Comparison of ENCODE assay signal across 28 mouse cellular contexts in genomic region chr5:74246971-74247370, GRCm38 (mm10). TPM values are rescaled to one million over a fixed set of nuclear protein-coding genes. Genes with fewer than 3 reads are reported as not detected.
DNase-seq lines count a peak whose midpoint lies in the region; ATAC-seq and TF ChIP-seq lines count a peak whose summit lies in the region.
"Had no signal": no experiment of that assay in that cellular context is flagged by ENCODE, and none has a peak within 500 bp of the region (broad histone marks: within the 10 kb centered on the region; RNA-seq: fewer than 3 reads in every experiment).

No protein-coding gene starts in this region.

- no peak overlapping the region for H3K4me3 ChIP-seq in hindbrain, embryonic 10.5 days
- no peak overlapping the region for H3K4me3 ChIP-seq in hindbrain, postnatal 0 days (ENCODE audit: low read length)
- H3K4me3 ChIP-seq in midbrain, embryonic 10.5 days = no peak overlapping the region
- no peak overlapping the region for H3K4me3 ChIP-seq in midbrain, embryonic 11.5 days (ENCODE audit: low read depth, low read length)
- H3K4me3 ChIP-seq in limb, embryonic 10.5 days = no peak overlapping the region
- no peak overlapping the region for H3K4me3 ChIP-seq in forebrain, postnatal 0 days (ENCODE audit: low read depth, low read length)
- H3K4me3 ChIP-seq: embryonic facial prominence, embryonic 13.5 days; forebrain, embryonic 15.5 days; heart, embryonic 13.5 days; layer of hippocampus, adult 2 months; liver, embryonic 13.5 days had no signal

- no peak overlapping the region for H3K9ac ChIP-seq in hindbrain, postnatal 0 days (replicated peaks; ENCODE audit: low read length)
- H3K9ac ChIP-seq in midbrain, embryonic 11.5 days (ENCODE audit: low read length) = no peak overlapping the region
- H3K9ac ChIP-seq in forebrain, postnatal 0 days = no peak overlapping the region
- H3K9ac ChIP-seq: embryonic facial prominence, embryonic 13.5 days; forebrain, embryonic 15.5 days; heart, embryonic 13.5 days; liver, embryonic 13.5 days had no signal

- H3K4me1 ChIP-seq in hindbrain, embryonic 10.5 days (replicated peaks) = peaks cover 43% of the 10 kb centered on the region
- peaks cover 6% of the 10 kb centered on the region; the same call in 1 of the 2 replicates for H3K4me1 ChIP-seq in hindbrain, postnatal 0 days (ENCODE audit: insufficient read depth, low read length)
- H3K4me1 ChIP-seq in midbrain, embryonic 10.5 days = peaks cover 39% of the 10 kb centered on the region
- H3K4me1 ChIP-seq in midbrain, embryonic 11.5 days (ENCODE audit: control insufficient read depth, insufficient read depth, low read length) = peaks cover 2% of the 10 kb centered on the region; the same call in 1 of the 2 replicates
- H3K4me1 ChIP-seq in limb, embryonic 10.5 days = peaks cover 37% of the 10 kb centered on the region
- no peaks in the 10 kb centered on the region for H3K4me1 ChIP-seq in forebrain, postnatal 0 days (ENCODE audit: insufficient read depth)
- H3K4me1 ChIP-seq: liver, embryonic 13.5 days had no signal

- H3K27me3 ChIP-seq in hindbrain, embryonic 10.5 days (ENCODE audit: insufficient read depth, poor library complexity, severe bottlenecking) = no peaks in the 10 kb centered on the region
- H3K27me3 ChIP-seq in hindbrain, postnatal 0 days (ENCODE audit: insufficient read depth, low read length) = no peaks in the 10 kb centered on the region
- no peaks in the 10 kb centered on the region for H3K27me3 ChIP-seq in midbrain, embryonic 10.5 days (ENCODE audit: low read depth, poor library complexity, severe bottlenecking)
- H3K27me3 ChIP-seq in midbrain, embryonic 11.5 days (ENCODE audit: control insufficient read depth, insufficient read depth, low read length) = no peaks in the 10 kb centered on the region
- no peaks in the 10 kb centered on the region for H3K27me3 ChIP-seq in limb, embryonic 10.5 days (ENCODE audit: low read depth, poor library complexity, severe bottlenecking)
- H3K27me3 ChIP-seq in forebrain, postnatal 0 days (ENCODE audit: insufficient read depth, low read length) = no peaks in the 10 kb centered on the region
- H3K27me3 ChIP-seq: CH12.LX; embryonic facial prominence, embryonic 13.5 days; forebrain, embryonic 15.5 days; heart, embryonic 13.5 days; liver, embryonic 13.5 days had no signal

- no peak overlapping the region for H3K4me2 ChIP-seq in hindbrain, postnatal 0 days (ENCODE audit: low read depth, low read length)
- no peak overlapping the region for H3K4me2 ChIP-seq in midbrain, embryonic 11.5 days
- H3K4me2 ChIP-seq in forebrain, postnatal 0 days (ENCODE audit: low read depth) = no peak overlapping the region
- H3K4me2 ChIP-seq: embryonic facial prominence, embryonic 13.5 days; forebrain, embryonic 15.5 days; heart, embryonic 13.5 days; liver, embryonic 13.5 days had no signal

- 83% methylated on average over 3 of the region's 3 CpGs for whole genome bisulfite sequencing in hindbrain, embryonic 10.5 days
- WGBS in hindbrain, postnatal 0 days = 74% methylated on average over 3 of the region's 3 CpGs
- WGBS in midbrain, embryonic 10.5 days = 85% methylated on average over 3 of the region's 3 CpGs
- 84% methylated on average over 3 of the region's 3 CpGs for WGBS in midbrain, embryonic 11.5 days
- 85% methylated on average over 3 of the region's 3 CpGs for WGBS in limb, embryonic 10.5 days
- 82% methylated on average over 3 of the region's 3 CpGs for WGBS in forebrain, postnatal 0 days

- ATAC-seq in hindbrain, postnatal 0 days = no peak
- ATAC-seq in midbrain, embryonic 11.5 days (ENCODE audit: low FRiP score) = no peak
- no peak for ATAC-seq in forebrain, postnatal 0 days
- ATAC-seq: activated CD4-positive, CD25-positive, alpha-beta regulatory T cell, adult 4 months; forebrain, embryonic 15.5 days; intestine, postnatal 0 days had no signal

- H3K36me3 ChIP-seq in hindbrain, embryonic 10.5 days = no peaks in the 10 kb centered on the region
- H3K36me3 ChIP-seq in hindbrain, postnatal 0 days (ENCODE audit: insufficient read depth, low read length) = no peaks in the 10 kb centered on the region
- H3K36me3 ChIP-seq in midbrain, embryonic 10.5 days = no peaks in the 10 kb centered on the region
- H3K36me3 ChIP-seq in midbrain, embryonic 11.5 days (ENCODE audit: control insufficient read depth, insufficient read depth, low read length) = no peaks in the 10 kb centered on the region
- H3K36me3 ChIP-seq in limb, embryonic 10.5 days = no peaks in the 10 kb centered on the region
- H3K36me3 ChIP-seq in forebrain, postnatal 0 days (ENCODE audit: insufficient read depth) = no peaks in the 10 kb centered on the region
- H3K36me3 ChIP-seq: embryonic facial prominence, embryonic 13.5 days; forebrain, embryonic 15.5 days; heart, embryonic 13.5 days; liver, embryonic 13.5 days had no signal

- 0 out of 2 replicates have a peak overlapping the region, but pooled peaks have one; percentile 29 for H3K27ac ChIP-seq in hindbrain, embryonic 10.5 days
- H3K27ac ChIP-seq in hindbrain, postnatal 0 days = no peak overlapping the region
- peak overlapping the region; percentile 43; the same call in 1 of the 2 replicates for H3K27ac ChIP-seq in midbrain, embryonic 10.5 days (replicated peaks)
- no peak overlapping the region for H3K27ac ChIP-seq in midbrain, embryonic 11.5 days (ENCODE audit: low read depth, low read length)
- H3K27ac ChIP-seq in limb, embryonic 10.5 days = 0 out of 2 replicates have a peak overlapping the region, but pooled peaks have one; percentile 38
- H3K27ac ChIP-seq in forebrain, postnatal 0 days (ENCODE audit: low read depth, low read length) = no peak overlapping the region
- H3K27ac ChIP-seq: forebrain, embryonic 15.5 days; heart, embryonic 13.5 days; layer of hippocampus, adult 2 months; liver, embryonic 13.5 days had no signal

- TF ChIP-seq CTCF in hindbrain, postnatal 0 days (IDR thresholded peaks at IDR 0.05; ENCODE audit: low read depth) = no peak
- TF ChIP-seq CTCF in forebrain, postnatal 0 days (IDR thresholded peaks at IDR 0.05; ENCODE audit: low read depth) = no peak

- no peaks in the 10 kb centered on the region for H3K9me3 ChIP-seq in hindbrain, embryonic 10.5 days
- no peaks in the 10 kb centered on the region for H3K9me3 ChIP-seq in hindbrain, postnatal 0 days (ENCODE audit: low read length)
- H3K9me3 ChIP-seq in midbrain, embryonic 10.5 days (replicated peaks) = no peaks in the 10 kb centered on the region
- H3K9me3 ChIP-seq in midbrain, embryonic 11.5 days (ENCODE audit: control insufficient read depth, low read length) = no peaks in the 10 kb centered on the region
- H3K9me3 ChIP-seq in limb, embryonic 10.5 days (replicated peaks) = no peaks in the 10 kb centered on the region
- no peaks in the 10 kb centered on the region for H3K9me3 ChIP-seq in forebrain, postnatal 0 days (ENCODE audit: low read length)
- H3K9me3 ChIP-seq: embryonic facial prominence, embryonic 13.5 days; forebrain, embryonic 15.5 days; G1E; heart, embryonic 13.5 days; liver, embryonic 13.5 days had no signal

- no peak for DNase-seq in hindbrain, embryonic 10.5 days (ENCODE audit: low spot score)
- no peak for DNase-seq in hindbrain, postnatal 0 days (ENCODE audit: low spot score)
- no peak for DNase-seq in midbrain, embryonic 10.5 days (ENCODE audit: low spot score)
- DNase-seq in midbrain, embryonic 11.5 days (ENCODE audit: low spot score, missing footprints) = no peak
- DNase-seq in limb, embryonic 10.5 days (ENCODE audit: low spot score) = no peak
- no peak for DNase-seq in MN1 (ENCODE audit: low spot score)
- no peak for DNase-seq in forebrain, postnatal 0 days
- DNase-seq: adrenal gland, adult 8-10 months; cerebellum, adult 18-20 months; cerebellum, postnatal 14 days; gastrocnemius, postnatal 25 days; heart, adult 18-20 months; heart, postnatal 14 days; kidney, postnatal 10 days; liver, embryonic 13.5 days; lung, adult 2 months; midbrain, embryonic 14.5 days; right cerebral cortex, postnatal 14 days; spleen, adult 18-20 months; thymus, postnatal 14 days had no signal

RNA-seq across cellular contexts. Expression of gene Rasl11b, which starts 51.9 kb away (rescaled TPM):
- polyA plus RNA-seq in hindbrain, embryonic 10.5 days (2016; fragmentation: Nextera tagmentation; extraction: Ambion mirVana) = 30.5 and 32.7 TPM in 2 replicates
- total RNA-seq in hindbrain, postnatal 0 days (2014; rRNA removed) = 5.9 and 7.2 TPM in 2 replicates
- 16.7 and 17.1 TPM in 2 replicates for polyA plus RNA-seq in hindbrain, postnatal 0 days (2015; fragmentation: Nextera tagmentation; extraction: Ambion mirVana)
- 27.3 and 30.3 TPM in 2 replicates for polyA plus RNA-seq in midbrain, embryonic 10.5 days (2016; fragmentation: Nextera tagmentation; extraction: Ambion mirVana)
- polyA plus RNA-seq in midbrain, embryonic 11.5 days (2014; fragmentation: Nextera tagmentation; extraction: Ambion mirVana) = 27.0 and 29.0 TPM in 2 replicates
- 40.7 and 91.2 TPM in 2 replicates for polyA plus RNA-seq in limb, embryonic 10.5 days (2016; fragmentation: Nextera tagmentation; extraction: Ambion mirVana)
- total RNA-seq in forebrain, postnatal 0 days (2014; rRNA removed) = 7.7 and 8.4 TPM in 2 replicates
- 37.3 and 43.5 TPM in 2 replicates for polyA plus RNA-seq in forebrain, postnatal 0 days (2015; fragmentation: Nextera tagmentation; extraction: Ambion mirVana)

Comparison
In these comparisons a context has a peak if more than half of its experiments do, and no peak if none do; other contexts are left out.
1. H3K27ac ChIP-seq: peak in hindbrain, embryonic 10.5 days (single experiment), midbrain, embryonic 10.5 days (single experiment) and limb, embryonic 10.5 days (single experiment); none in hindbrain, postnatal 0 days (single experiment), midbrain, embryonic 11.5 days (single experiment) and forebrain, postnatal 0 days (single experiment).